Mouse (Mus musculus): ENCODE measurements at regions not wholly inside any gene's neighbourhood (a gene's known extent, or its start where the extent isn't known, plus 50 kb on each side); places are given as distances from the start of the nearest gene placed in this dataset.
A peak's percentile ranks its signal among the peaks of the same experiment; 100 is the strongest.

GRCm38 (mm10) chr9:32830268-32830891 lies 194.4 kb downstream of the Ets1 start:
- intact Hi-C loops (cut with DNase I), result loop anchor here (10.0 kb wide), 3 partner anchors 74 to 236 kb away; no protein-coding TSS in a partner anchor
- H3K36me3 ChIP-seq (ENCODE audit: control insufficient read depth, insufficient read depth, low read length), result peaks cover 10% of the 10 kb centered on the region
- no peak overlapping the region for H3K9ac ChIP-seq (ENCODE audit: low read depth, low read length)
- TF ChIP-seq POLR2A (IDR thresholded peaks at IDR 0.05; ENCODE audit: insufficient read depth, low read depth, low read length), result no peak
- TF ChIP-seq CTCF (IDR thresholded peaks at IDR 0.05), result no peak
- TF ChIP-seq EP300 (IDR thresholded peaks at IDR 0.05; ENCODE audit: insufficient read depth, low read depth, low read length), result no peak
- H3K27me3 ChIP-seq (ENCODE audit: control insufficient read depth, insufficient read depth, low read length), result no peaks in the 10 kb centered on the region
- DNase-seq, result no peak
- no peaks in the 10 kb centered on the region for H3K79me2 ChIP-seq (replicated peaks; ENCODE audit: control insufficient read depth, insufficient read depth, low read length)
- peaks cover 15% of the 10 kb centered on the region for H3K4me1 ChIP-seq (ENCODE audit: control insufficient read depth, insufficient read depth, low read length)
- no peak overlapping the region for H3K27ac ChIP-seq
- H3K4me3 ChIP-seq, result no peak overlapping the region
- 52% methylated on average over 2 of the region's 2 CpGs for WGBS

- WGBS, result 46% methylated on average over 8 of the region's 8 CpGs
- peaks cover 25% of the 10 kb centered on the region for H3K4me1 ChIP-seq (ENCODE audit: control insufficient read depth, insufficient read depth, low read length)
- H3K36me3 ChIP-seq (ENCODE audit: control insufficient read depth, insufficient read depth, low read length), result peaks cover 14% of the 10 kb centered on the region
- H3K79me2 ChIP-seq (replicated peaks; ENCODE audit: control insufficient read depth, insufficient read depth, low read length), result no peaks in the 10 kb centered on the region
- intact Hi-C loops (cut with DNase I), result loop anchor here (10.0 kb wide), 3 partner anchors 71 to 239 kb away; no protein-coding TSS in a partner anchor
- no peak overlapping the region for H3K9ac ChIP-seq (ENCODE audit: low read depth, low read length)
- peak in 1 of 2 experiments; percentile 20 for DNase-seq
- H3K4me3 ChIP-seq, result no peak overlapping the region
- no peaks in the 10 kb centered on the region for H3K27me3 ChIP-seq (ENCODE audit: control insufficient read depth, insufficient read depth, low read length)
- TF ChIP-seq POLR2A (IDR thresholded peaks at IDR 0.05; ENCODE audit: insufficient read depth, low read depth, low read length) (no peak), EP300 (IDR thresholded peaks at IDR 0.05; ENCODE audit: insufficient read depth, low read depth, low read length) (0 out of 2 replicates have a peak, but pooled peaks have one; percentile 23), CTCF (IDR thresholded peaks at IDR 0.05) (no peak)
- H3K27ac ChIP-seq, result peak overlapping the region; percentile 59; the same call in 1 of the 2 replicates
Measured at GRCm38 (mm10) chr9:32833373-32833772, 197.4 kb downstream of the Ets1 start.

- peak; percentile 36 to 48 for DNase-seq
- 25% methylated on average over 13 of the region's 13 CpGs for WGBS
- Histone ChIP-seq H3K9ac (ENCODE audit: low read depth, low read length) (peak overlapping the region; percentile 2; the same call in 1 of the 2 replicates), H3K79me2 (replicated peaks; ENCODE audit: control insufficient read depth, insufficient read depth, low read length) (no peaks in the 10 kb centered on the region), H3K4me3 (no peak overlapping the region), H3K27ac (peak overlapping the region; percentile 59), H3K36me3 (ENCODE audit: control insufficient read depth, insufficient read depth, low read length) (peaks cover 14% of the 10 kb centered on the region), H3K4me1 (ENCODE audit: control insufficient read depth, insufficient read depth, low read length) (peaks cover 25% of the 10 kb centered on the region), H3K27me3 (ENCODE audit: control insufficient read depth, insufficient read depth, low read length) (no peaks in the 10 kb centered on the region)
- intact Hi-C loops (cut with DNase I), result loop anchor here (10.0 kb wide), 3 partner anchors 70 to 240 kb away; no protein-coding TSS in a partner anchor
- 0 out of 2 replicates have a peak, but pooled peaks have one; percentile 45 for TF ChIP-seq EP300 (IDR thresholded peaks at IDR 0.05; ENCODE audit: insufficient read depth, low read depth, low read length)
- TF ChIP-seq CTCF (IDR thresholded peaks at IDR 0.05), result no peak
Measured at GRCm38 (mm10) chr9:32834751-32835625, 199.0 kb downstream of the Ets1 start.

GRCm38 (mm10) chr9:32835626-32835971 lies 199.6 kb downstream of the Ets1 start:
- Histone ChIP-seq H3K27me3 (ENCODE audit: control insufficient read depth, insufficient read depth, low read length) (no peaks in the 10 kb centered on the region), H3K9ac (ENCODE audit: low read depth, low read length) (peak overlapping the region; percentile 2; the same call in 1 of the 2 replicates), H3K79me2 (replicated peaks; ENCODE audit: control insufficient read depth, insufficient read depth, low read length) (no peaks in the 10 kb centered on the region), H3K4me1 (ENCODE audit: control insufficient read depth, insufficient read depth, low read length) (peaks cover 22% of the 10 kb centered on the region), H3K4me3 (no peak overlapping the region), H3K36me3 (ENCODE audit: control insufficient read depth, insufficient read depth, low read length) (peaks cover 14% of the 10 kb centered on the region), H3K27ac (peak overlapping the region; percentile 59)
- intact Hi-C loops (cut with DNase I), result loop anchor here (10.0 kb wide), 3 partner anchors 69 to 241 kb away; no protein-coding TSS in a partner anchor
- TF ChIP-seq CTCF (IDR thresholded peaks at IDR 0.05) (no peak), POLR2A (IDR thresholded peaks at IDR 0.05; ENCODE audit: insufficient read depth, low read depth, low read length) (peak; percentile 38; the same call in 1 of the 2 replicates), EP300 (IDR thresholded peaks at IDR 0.05; ENCODE audit: insufficient read depth, low read depth, low read length) (peak; percentile 71; the same call in 1 of the 2 replicates)
- 33% methylated on average over 4 of the region's 4 CpGs for WGBS
- DNase-seq, result peak in 1 of 2 experiments; percentile 44

- H3K9ac ChIP-seq (ENCODE audit: low read depth, low read length), result no peak overlapping the region
- intact Hi-C loops (cut with DNase I), result loop anchor here (10.0 kb wide), 3 partner anchors 68 to 242 kb away; no protein-coding TSS in a partner anchor
- peaks cover 14% of the 10 kb centered on the region for H3K36me3 ChIP-seq (ENCODE audit: control insufficient read depth, insufficient read depth, low read length)
- TF ChIP-seq CTCF (IDR thresholded peaks at IDR 0.05) (no peak), POLR2A (IDR thresholded peaks at IDR 0.05; ENCODE audit: insufficient read depth, low read depth, low read length) (no peak), EP300 (IDR thresholded peaks at IDR 0.05; ENCODE audit: insufficient read depth, low read depth, low read length) (no peak)
- DNase-seq, result no peak
- H3K79me2 ChIP-seq (replicated peaks; ENCODE audit: control insufficient read depth, insufficient read depth, low read length), result no peaks in the 10 kb centered on the region
- WGBS, result 42% methylated on average over 5 of the region's 5 CpGs
- H3K4me3 ChIP-seq, result no peak overlapping the region
- no peaks in the 10 kb centered on the region for H3K27me3 ChIP-seq (ENCODE audit: control insufficient read depth, insufficient read depth, low read length)
- H3K27ac ChIP-seq, result peak overlapping the region; percentile 59
- H3K4me1 ChIP-seq (ENCODE audit: control insufficient read depth, insufficient read depth, low read length), result peaks cover 22% of the 10 kb centered on the region
Measured at GRCm38 (mm10) chr9:32836371-32836770, 200.3 kb downstream of the Ets1 start.

Data from heart, adult 2 months (tissue).